Mouse (Mus musculus) MEL-GATA-1-ER (cell line): ENCODE measurements around the gene Higd1b.

Source experiments
- DNase-seq: peaks from one replicate; pipeline ENCODE4 v3.0.0-alpha.2; 2012; ENCODE audit warnings: low read depth; ENCODE audit errors: extremely low read depth

The Higd1b gene

GRCm38 (mm10) chr11:102835549-102835948, at the start of gene Higd1b:
Gene Higd1b (plus strand): TSS chr11:102835849.
- no peak for DNase-seq

DNA sequence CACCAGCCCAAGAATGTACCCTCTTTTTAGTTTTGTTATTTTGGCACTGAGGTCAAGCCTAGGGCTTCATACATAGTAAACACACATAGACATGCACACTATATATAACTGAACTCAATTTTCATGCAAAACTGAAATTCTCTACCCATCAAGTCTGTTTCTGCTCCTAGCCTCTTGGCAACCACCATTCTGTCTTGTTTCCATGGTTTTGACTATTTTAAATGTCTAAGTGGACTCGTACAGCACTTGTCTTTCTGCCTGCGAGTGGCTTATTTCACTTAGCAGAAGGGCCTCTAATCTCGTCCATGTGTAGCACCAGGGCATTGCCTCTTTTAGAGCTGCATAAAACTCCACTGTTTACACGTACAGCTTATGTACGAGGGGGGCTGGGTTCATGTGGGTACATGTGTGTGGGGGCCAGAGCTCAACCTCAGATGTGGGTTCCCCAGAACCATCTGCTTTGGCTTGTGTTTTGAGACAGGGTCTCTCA, 47.9 kb upstream of the Higd1b start:
- DNase-seq: no peak

DNA sequence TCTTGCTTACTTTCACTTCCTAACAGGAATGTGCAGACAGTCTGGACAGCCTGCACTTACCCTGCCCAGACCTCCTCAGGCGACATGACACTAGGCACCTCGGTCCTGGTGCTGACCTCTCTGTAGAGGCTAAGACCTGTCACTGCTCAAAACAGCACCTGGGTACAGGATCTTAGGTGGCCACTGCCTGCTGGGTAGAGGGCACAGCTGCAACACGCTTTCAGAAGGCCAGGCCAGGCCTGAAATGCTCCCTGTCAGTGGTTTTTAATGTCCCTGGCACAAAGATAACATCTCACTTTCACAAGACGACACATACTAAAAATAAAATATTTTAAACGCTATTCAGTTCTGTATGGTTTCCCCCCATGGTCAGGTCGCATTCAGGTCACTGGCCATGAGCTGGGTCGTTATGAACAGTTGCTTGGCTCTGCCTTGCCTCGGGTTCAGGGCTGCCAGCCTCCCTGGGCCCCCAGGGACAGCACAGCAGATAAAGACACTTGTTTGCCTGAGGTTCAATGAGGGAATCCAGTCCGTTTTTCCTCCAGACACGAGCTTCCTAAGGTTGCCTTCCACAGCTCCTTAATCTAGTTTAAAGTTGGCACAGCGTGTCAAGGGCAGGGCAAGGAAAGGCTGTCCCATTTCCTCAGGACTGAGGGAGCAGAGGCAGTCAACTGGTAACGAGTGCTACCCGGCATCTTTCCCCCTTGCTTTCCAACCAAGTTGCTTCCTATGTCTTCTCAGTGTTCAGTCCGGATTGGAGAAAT, 43.8 kb upstream of the Higd1b start:
- no peak for DNase-seq

DNA sequence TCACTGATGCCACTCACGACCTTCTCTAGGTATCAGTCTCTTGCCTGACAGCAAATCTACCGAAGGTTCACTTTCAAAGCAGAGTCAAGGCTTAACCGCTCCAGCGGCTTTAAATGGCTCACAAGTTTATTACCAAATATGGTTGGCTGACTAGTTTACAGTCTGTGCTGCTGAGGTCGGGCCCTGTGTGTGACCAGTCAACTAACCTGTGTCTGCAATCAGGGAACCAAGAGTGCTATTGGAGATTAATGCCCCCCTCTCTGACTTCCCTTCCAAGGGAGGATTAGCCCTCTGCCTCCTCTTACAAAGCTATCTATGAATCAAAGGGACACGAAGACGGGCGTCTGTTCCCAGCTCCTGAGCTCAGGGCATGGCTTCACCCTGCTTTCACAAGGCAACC, 41.5 kb upstream of the Higd1b start:
- DNase-seq: no peak

DNA sequence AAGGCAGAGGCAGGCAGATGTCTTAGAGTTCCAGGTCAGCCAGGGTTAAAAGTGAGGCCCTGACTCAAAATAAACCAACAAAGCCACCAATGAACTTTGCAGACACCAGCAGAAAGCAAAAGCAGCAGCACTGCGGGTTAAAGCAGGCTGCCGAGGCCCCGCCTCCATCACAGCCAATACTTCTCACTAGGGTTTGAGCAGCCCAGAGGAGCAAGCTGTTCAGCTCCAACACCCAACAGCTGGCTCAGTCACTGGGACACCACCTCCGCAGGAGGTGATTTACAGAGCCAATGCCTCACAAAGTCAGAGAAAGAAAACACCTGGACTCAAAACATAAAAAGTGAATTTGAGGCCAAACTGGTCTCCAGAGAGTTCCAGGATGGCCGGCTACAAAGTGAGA, 32.2 kb upstream of the Higd1b start:
- no peak for DNase-seq

DNA sequence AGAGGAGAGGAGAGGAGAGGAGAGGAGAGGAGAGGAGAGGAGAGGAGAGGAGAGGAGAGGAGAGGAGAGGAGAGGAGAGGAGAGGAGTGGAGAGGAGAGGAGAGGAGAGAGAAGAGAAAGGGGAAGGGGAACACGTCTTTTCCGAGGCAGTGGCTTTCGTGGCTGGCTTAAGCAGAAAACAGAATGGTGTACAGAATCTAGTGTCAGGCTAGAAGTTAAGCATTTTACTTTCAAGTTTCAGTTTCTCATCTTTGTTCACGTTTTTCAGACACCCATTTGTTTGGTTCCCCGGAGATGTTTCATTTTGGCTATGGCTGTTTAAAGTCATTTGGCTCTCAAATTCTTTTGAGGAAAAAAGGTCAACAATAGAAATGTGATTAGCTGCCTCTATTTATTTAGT, 27.4 kb upstream of the Higd1b start:
- no peak for DNase-seq

DNA sequence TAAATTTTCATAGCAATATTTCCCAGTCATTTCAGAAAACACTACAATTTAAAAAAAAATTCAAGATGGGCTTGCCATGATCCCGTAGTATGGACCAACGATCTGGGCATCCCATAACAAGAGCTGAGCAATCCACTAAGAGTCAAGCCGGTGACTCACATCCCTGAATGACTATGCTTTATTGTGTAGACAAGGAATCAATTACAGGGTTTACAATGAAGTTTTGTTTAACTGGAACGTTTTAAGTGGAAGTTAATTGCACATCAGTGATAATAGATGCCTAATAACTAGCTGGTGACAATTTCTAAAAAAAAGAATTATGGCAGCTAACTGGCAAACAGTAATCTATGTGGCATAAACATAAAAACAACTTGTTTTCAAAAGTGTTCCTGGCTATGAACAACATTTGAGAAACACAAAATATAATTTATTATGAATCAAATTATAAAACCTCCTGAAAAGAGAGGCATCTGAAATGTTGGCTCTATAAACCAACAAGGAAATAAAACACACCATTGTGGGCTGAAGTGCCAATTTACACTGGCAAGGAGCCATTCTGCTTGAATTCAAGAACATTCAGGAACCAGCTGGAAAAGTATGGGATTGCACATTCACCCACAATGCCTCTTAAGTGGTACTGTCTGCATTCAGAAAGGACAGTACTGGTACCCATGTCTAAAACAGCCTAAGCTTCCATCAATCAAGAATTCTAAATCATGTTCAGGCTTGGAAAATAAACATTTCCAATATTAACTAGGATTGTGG, 24.7 kb upstream of the Higd1b start:
- DNase-seq: no peak

DNA sequence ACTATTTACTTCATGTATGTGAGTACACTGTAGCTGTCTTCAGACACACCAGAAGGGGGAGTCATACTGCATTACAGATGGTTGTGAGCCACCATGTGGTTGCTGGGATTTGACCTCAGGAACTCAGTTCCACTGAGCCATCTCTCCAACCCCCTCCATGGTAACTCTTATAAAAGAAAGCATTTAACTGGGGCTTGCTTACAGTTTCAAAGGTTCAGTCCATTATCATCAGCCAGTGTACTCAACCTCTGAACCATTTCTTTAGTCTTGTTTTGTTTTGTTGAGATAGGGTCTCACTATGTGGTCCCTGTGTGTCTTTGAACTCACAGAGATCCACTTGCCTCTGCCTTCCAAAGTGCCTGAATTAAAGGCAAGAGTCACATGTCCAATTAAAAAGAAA, 20.8 kb upstream of the Higd1b start:
- no peak for DNase-seq

GRCm38 (mm10) chr11:102818121-102819020, 17.3 kb upstream of the Higd1b start:
- DNase-seq: no peak

GRCm38 (mm10) chr11:102819021-102819782, 16.4 kb upstream of the Higd1b start, which contains the start of gene Gjc1:
Gene Gjc1 (minus strand): TSS chr11:102819700.
- DNase-seq: no peak

DNA sequence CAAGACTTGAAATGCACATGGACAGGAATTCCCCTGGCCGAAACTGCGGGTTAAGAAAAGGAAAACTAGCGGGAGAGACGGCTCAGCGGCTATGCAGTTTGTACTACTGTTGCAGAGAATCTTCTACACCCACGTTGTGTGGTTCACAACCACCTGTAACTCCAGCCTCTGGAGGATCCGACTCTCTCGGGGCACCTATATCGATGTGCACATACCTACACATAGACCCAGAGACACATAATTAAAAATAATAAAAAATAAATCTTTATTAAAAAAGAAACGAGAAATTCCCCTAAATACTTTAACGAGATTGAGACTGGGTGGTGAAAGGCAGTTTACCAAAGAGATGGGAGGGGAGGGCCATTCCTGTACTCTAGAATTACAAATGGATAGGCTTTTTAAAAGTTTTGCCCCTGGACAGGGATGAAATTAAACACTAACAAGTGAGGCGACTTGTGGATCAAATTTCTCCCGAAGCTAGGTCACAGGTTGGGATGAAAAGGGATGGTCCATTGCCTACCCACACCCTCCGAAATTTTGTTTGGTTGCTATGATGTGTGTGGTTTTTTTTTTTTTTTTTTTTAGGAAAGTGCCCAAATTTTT, 15.8 kb upstream of the Higd1b start:
- no peak for DNase-seq

- no peak for DNase-seq
Observed at GRCm38 (mm10) chr11:102820432-102820831, 15.2 kb upstream of the Higd1b start.

GRCm38 (mm10) chr11:102821231-102821630, 14.4 kb upstream of the Higd1b start:
- DNase-seq: no peak

- DNase-seq: no peak
Observed at GRCm38 (mm10) chr11:102826476-102826875, 9.2 kb upstream of the Higd1b start.

DNA sequence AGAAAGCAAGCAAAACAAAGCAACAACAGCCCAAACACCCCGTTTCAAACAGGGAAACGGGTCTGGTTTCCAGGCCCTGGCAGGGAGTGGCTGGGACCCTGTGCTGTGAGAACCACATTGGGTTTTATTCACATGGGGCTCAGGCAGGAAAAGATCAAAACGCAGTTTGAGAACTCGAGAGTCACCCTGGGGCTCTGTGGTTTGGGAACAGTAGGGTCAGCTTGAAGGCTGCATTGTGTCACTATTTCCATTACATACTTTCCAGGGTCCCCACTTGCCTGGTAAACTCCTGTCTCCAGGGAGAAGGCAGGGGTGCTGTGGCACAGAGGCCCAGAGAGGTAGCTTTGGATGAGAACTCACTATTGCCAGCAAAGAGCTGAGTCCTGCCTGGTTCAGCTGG, 8.6 kb upstream of the Higd1b start:
- DNase-seq: no peak

DNA sequence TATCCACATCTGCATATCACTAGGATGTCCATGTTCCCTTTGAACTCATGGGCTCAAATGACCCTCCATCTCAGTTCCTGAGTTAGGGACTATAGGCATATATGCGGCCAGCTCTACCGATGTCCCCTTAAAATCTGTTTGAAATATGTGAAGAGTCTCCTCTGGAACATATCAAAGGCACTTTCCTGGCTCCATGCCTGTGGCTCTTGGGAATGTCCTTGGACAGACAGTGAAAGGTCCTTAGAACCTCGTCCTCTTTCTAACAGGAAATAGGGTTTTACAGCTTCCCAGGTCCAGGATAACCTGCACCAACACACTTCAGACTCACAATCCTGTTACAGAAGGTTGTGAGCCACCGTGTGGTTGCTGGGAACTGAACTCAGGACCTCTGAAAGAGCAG, 5.4 kb upstream of the Higd1b start:
- no peak for DNase-seq

- no peak for DNase-seq
Observed at GRCm38 (mm10) chr11:102832700-102833297, 2.9 kb upstream of the Higd1b start.

- DNase-seq: no peak
Observed at GRCm38 (mm10) chr11:102834219-102834618, 1.4 kb upstream of the Higd1b start.

DNA sequence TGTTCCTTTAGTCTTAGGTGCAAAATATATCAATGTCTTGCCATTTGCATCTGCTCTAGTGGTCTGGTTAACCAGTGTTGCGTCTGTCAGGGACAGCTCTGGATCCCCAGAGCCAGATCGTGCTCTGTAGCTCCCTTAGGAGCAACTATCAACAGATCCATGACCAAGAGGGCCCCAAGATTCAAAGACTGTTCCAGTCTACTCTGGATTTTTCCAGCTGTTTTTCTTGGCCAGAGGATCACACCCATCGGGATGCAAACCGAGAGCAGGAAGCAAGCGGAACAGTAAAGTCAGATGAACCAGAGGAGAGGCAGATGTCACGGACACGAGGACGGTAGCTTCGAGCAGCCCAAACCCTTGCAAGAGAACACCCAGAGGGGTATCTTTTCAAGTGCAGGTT, 497 bp downstream of the Higd1b start:
- DNase-seq: no peak

DNA sequence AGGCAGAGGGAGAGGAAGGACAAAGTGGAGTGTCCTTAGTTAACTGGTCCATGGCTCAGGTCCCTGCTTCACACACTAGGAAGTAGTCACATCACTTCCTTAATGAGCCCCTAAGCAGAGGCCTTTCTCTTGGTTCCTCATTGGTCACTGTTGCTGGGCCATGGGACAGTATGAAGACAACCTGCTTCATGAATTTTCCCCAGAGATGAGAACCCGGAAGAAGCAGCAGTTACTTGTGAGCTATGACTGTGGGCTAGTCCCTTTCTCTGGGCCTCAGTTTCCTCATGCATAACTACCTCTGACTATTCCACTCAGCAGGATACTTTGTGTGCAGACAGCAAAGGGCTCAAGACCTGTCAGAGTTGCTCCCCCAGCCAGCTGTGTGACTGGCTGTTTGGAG, 1.7 kb downstream of the Higd1b start:
- DNase-seq: no peak
